ENCODE assay signal across 22 mouse cellular contexts in the genomic region with DNA sequence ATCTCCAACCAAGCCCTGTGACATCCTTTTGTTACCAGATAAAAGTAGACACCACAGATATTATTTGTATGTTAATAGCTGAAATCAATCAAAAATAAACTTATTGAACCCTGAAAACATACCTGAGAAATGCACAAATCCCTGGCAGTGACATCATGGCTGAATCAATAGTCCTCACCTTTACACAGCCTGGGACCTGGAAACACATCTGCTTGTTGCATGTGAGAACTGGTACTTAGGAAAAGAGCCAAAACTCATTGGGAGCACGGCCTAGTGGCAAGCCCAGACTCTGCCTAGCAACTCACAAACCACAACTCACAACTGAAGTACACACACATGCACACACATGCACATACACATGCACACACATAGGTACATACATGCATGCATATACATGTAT.
DNase-seq lines count a peak whose midpoint lies in the region; ATAC-seq and TF ChIP-seq lines count a peak whose summit lies in the region.
"Had no signal": no experiment of that assay in that cellular context is flagged by ENCODE, and none has a peak within 500 bp of the region (broad histone marks: within the 10 kb centered on the region; RNA-seq: fewer than 3 reads in every experiment).

No protein-coding gene starts in this region.

- H3K36me3 ChIP-seq in liver, adult 2 months (ENCODE audit: control insufficient read depth, insufficient read depth, low read length) = no peaks in the 10 kb centered on the region
- H3K36me3 ChIP-seq in liver, embryonic 11.5 days (ENCODE audit: control insufficient read depth, insufficient read depth, low read length) = no peaks in the 10 kb centered on the region
- H3K36me3 ChIP-seq in liver, postnatal 0 days (replicated peaks; ENCODE audit: insufficient read depth, low read length) = no peaks in the 10 kb centered on the region
- H3K36me3 ChIP-seq: G1E had no signal

- H3K9me3 ChIP-seq in liver, embryonic 11.5 days (ENCODE audit: control insufficient read depth, low read length) = no peaks in the 10 kb centered on the region
- H3K9me3 ChIP-seq in liver, postnatal 0 days (ENCODE audit: low read length) = no peaks in the 10 kb centered on the region

- no peak overlapping the region for H3K9ac ChIP-seq in liver, adult 2 months (ENCODE audit: low read depth, low read length)
- H3K9ac ChIP-seq in liver, embryonic 11.5 days (ENCODE audit: low read depth, low read length) = no peak overlapping the region
- no peak overlapping the region for H3K9ac ChIP-seq in liver, postnatal 0 days (replicated peaks)

- no peak for TF ChIP-seq EP300 in liver, postnatal 0 days (IDR thresholded peaks at IDR 0.05; ENCODE audit: low read depth)

- DNase-seq in liver, adult 2 months (ENCODE audit: extremely low read depth, low read depth, low spot score) = peak; percentile 62
- DNase-seq in liver, embryonic 11.5 days (ENCODE audit: low spot score) = no peak
- no peak for DNase-seq in liver, postnatal 0 days
- no peak for DNase-seq in liver
- peak; percentile 45 for DNase-seq in fat pad, adult 2 months (ENCODE audit: extremely low read depth, low read depth, low spot score)
- DNase-seq in gonadal fat pad, adult 2 months (ENCODE audit: low read depth) = peak; percentile 41
- no peak for DNase-seq in lung, postnatal 4 days
- DNase-seq: adrenal gland, adult 2 months; adrenal gland, adult 8-10 months; adrenal gland, postnatal 10 days; adrenal gland, postnatal 14 days; adrenal gland, postnatal 25 days; adrenal gland, postnatal 36 days; B cell, adult 2 months; cerebellum, adult 11 months; cerebellum, adult 11-12 months had no signal

- no peaks in the 10 kb centered on the region for H3K27me3 ChIP-seq in liver, adult 2 months (ENCODE audit: control insufficient read depth, insufficient read depth, low read length)
- H3K27me3 ChIP-seq in liver, embryonic 11.5 days (replicated peaks; ENCODE audit: control insufficient read depth, insufficient read depth, low read length) = no peaks in the 10 kb centered on the region
- no peaks in the 10 kb centered on the region for H3K27me3 ChIP-seq in liver, postnatal 0 days (ENCODE audit: insufficient read depth, low read length)
- H3K27me3 ChIP-seq: CH12.LX had no signal

- H3K4me2 ChIP-seq in liver, embryonic 11.5 days = no peak overlapping the region
- H3K4me2 ChIP-seq in liver, postnatal 0 days (ENCODE audit: low read depth, low read length) = no peak overlapping the region

- no peak overlapping the region for H3K4me3 ChIP-seq in liver, adult 2 months (ENCODE audit: insufficient read depth, low read depth, low read length)
- no peak overlapping the region for H3K4me3 ChIP-seq in liver, embryonic 11.5 days (ENCODE audit: low read depth, low read length)
- no peak overlapping the region for H3K4me3 ChIP-seq in liver, postnatal 0 days (ENCODE audit: low read depth, low read length)

- H3K27ac ChIP-seq in liver, adult 2 months (replicated peaks; ENCODE audit: insufficient read depth, low read depth, low read length) = no peak overlapping the region
- no peak overlapping the region for H3K27ac ChIP-seq in liver, embryonic 11.5 days (ENCODE audit: low read depth, low read length)
- no peak overlapping the region for H3K27ac ChIP-seq in liver, postnatal 0 days (ENCODE audit: low read depth)

- WGBS in liver, adult 2 months = 24% methylated on average over 1 of the region's 1 CpGs
- 82% methylated on average over 1 of the region's 1 CpGs for WGBS in liver, embryonic 11.5 days
- 59% methylated on average over 1 of the region's 1 CpGs for WGBS in liver, postnatal 0 days (ENCODE audit: insufficient replicate concordance)

- TF ChIP-seq CTCF in liver, adult 2 months (IDR thresholded peaks at IDR 0.05; ENCODE audit: low read depth, low read length) = no peak
- no peak for TF ChIP-seq CTCF in liver, postnatal 0 days (IDR thresholded peaks at IDR 0.05; ENCODE audit: low read depth)

- no peak for ATAC-seq in liver, embryonic 11.5 days (replicated peaks; ENCODE audit: low FRiP score)
- peak; percentile 71; the same call in 1 of the 2 replicates for ATAC-seq in liver, postnatal 0 days
- ATAC-seq in erythroid progenitor cell, adult 5-6 weeks (replicated peaks; ENCODE audit: low FRiP score, poor library complexity, severe bottlenecking) = no peak
- ATAC-seq: activated CD4-positive, CD25-positive, alpha-beta regulatory T cell, adult 4 months; CD4-positive, CD25-positive, alpha-beta regulatory T cell, adult 4 months; Patski had no signal

- no peaks in the 10 kb centered on the region for H3K79me2 ChIP-seq in liver, adult 2 months (ENCODE audit: control insufficient read depth, insufficient read depth, low read length)

- no peaks in the 10 kb centered on the region for H3K4me1 ChIP-seq in liver, adult 2 months (ENCODE audit: control insufficient read depth, insufficient read depth, low read length)
- no peaks in the 10 kb centered on the region for H3K4me1 ChIP-seq in liver, embryonic 11.5 days (replicated peaks; ENCODE audit: control insufficient read depth, insufficient read depth, low read length)
- no peaks in the 10 kb centered on the region for H3K4me1 ChIP-seq in liver, postnatal 0 days (ENCODE audit: insufficient read depth)

- no peak for TF ChIP-seq POLR2A in liver, adult 2 months (IDR thresholded peaks at IDR 0.05; ENCODE audit: extremely low read depth, insufficient read depth, low read length)

Comparison
In these comparisons a context has a peak if more than half of its experiments do, and no peak if none do; other contexts are left out.
1. DNase-seq: peak in liver, adult 2 months (single experiment), fat pad, adult 2 months (single experiment) and gonadal fat pad, adult 2 months (single experiment); none in liver, embryonic 11.5 days (single experiment), liver, postnatal 0 days (single experiment), liver (single experiment) and lung, postnatal 4 days (0 of 2).